Mouse (Mus musculus) midbrain, embryonic 13.5 days (tissue): ENCODE data around the gene Baiap2l1. TPM values are rescaled to one million over a fixed set of nuclear protein-coding genes. Genes with fewer than 3 reads are reported as not detected.

Experiments
- ATAC-seq: fragments of 200-750 bp; cut with Nextera tagmentation; 2 replicates; pipeline ENCODE4 v1.8.0; 2017; ENCODE audit warnings: mild to moderate bottlenecking, moderate TSS enrichment, moderate library complexity
- H3K27ac ChIP-seq: fragments of 300-500 bp; sonication (generic); 2 replicates; pipeline ENCODE4 v1.5.1; 2015; ENCODE audit warnings: inconsistent platforms, mild to moderate bottlenecking, moderate library complexity
- H3K27me3 ChIP-seq: fragments of 300-500 bp; sonication (generic); 2 replicates; pipeline ENCODE4 v1.6.1; 2015; ENCODE audit warnings: mild to moderate bottlenecking, inconsistent platforms
- H3K36me3 ChIP-seq: fragments of 300-500 bp; sonication (generic); 2 replicates; pipeline ENCODE4 v1.6.1; 2015; ENCODE audit warnings: mild to moderate bottlenecking, inconsistent platforms
- H3K4me1 ChIP-seq: fragments of 300-500 bp; sonication (generic); replicated peaks from 2 replicates; pipeline ENCODE4 v1.6.1; 2015; ENCODE audit warnings: inconsistent platforms
- H3K4me2 ChIP-seq: fragments of 300-500 bp; sonication (generic); replicated peaks from 2 replicates; pipeline ENCODE4 v1.6.1; 2015; ENCODE audit warnings: moderate library complexity, mild to moderate bottlenecking, inconsistent platforms
- H3K4me3 ChIP-seq: fragments of 300-500 bp; sonication (generic); replicated peaks from 2 replicates; pipeline ENCODE4 v1.5.1; 2015; ENCODE audit warnings: mild to moderate bottlenecking, inconsistent platforms
- H3K9ac ChIP-seq: fragments of 300-500 bp; sonication (generic); replicated peaks from 2 replicates; pipeline ENCODE4 v1.6.1; 2015; ENCODE audit warnings: mild to moderate bottlenecking, inconsistent platforms
- H3K9me3 ChIP-seq: fragments of 300-500 bp; sonication (generic); 2 replicates; pipeline ENCODE4 v1.6.1; 2016; ENCODE audit warnings: mild to moderate bottlenecking, inconsistent platforms
- WGBS: fragments of 180-500 bp; shearing (Covaris S2); methylation state at CpG from one replicate; pipeline ENCODE4 v1.1.7; 2015; 5-methylcytosine and 5-hydroxymethylcytosine counted together
- polyA plus RNA-seq: library from polyadenylated mRNA; unstranded; fragments of >200 nt; fragmentation: Nextera tagmentation; extraction: Ambion mirVana; gene quantifications from 2 replicates; pipeline ENCODE4 v1.2.1, GENCODE M21; 2015

Baiap2l1 gene
- polyA plus RNA-seq, 1 experiment from 2014 or later = 1.5 TPM

DNA sequence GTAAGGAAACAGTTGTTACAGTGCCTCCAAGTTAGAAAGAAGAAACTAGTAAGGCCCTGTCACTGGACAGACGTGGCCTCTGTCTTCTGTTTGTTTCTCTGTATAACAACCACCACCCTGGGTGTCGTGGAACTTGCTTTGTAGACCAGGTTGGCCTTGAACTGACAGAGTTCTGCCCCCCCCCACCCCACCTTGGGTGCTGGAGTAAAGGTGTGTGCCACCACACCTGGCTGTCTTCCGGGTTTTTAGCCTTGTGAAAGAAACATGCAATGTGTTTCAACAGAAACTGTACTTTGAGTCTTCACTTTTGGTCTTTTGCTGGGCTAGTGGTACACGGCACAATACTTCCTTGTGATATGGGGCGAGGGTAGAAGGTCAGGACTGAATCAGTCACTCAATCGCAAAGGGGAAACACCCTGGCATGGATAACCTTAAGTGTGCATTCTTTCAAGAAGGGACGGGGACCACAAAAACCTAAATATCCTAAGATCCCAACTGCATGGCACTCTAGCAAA lies 61.8 kb downstream of the Baiap2l1 start:
- Histone ChIP-seq H3K36me3 (no peaks in the 10 kb centered on the region), H3K9ac (no peak overlapping the region), H3K27me3 (no peaks in the 10 kb centered on the region), H3K9me3 (no peaks in the 10 kb centered on the region), H3K4me1 (no peaks in the 10 kb centered on the region), H3K27ac (no peak overlapping the region), H3K4me2 (no peak overlapping the region), H3K4me3 (no peak overlapping the region)
- ATAC-seq = no peak
- WGBS = 87% methylated on average over 7 of the region's 7 CpGs

DNA sequence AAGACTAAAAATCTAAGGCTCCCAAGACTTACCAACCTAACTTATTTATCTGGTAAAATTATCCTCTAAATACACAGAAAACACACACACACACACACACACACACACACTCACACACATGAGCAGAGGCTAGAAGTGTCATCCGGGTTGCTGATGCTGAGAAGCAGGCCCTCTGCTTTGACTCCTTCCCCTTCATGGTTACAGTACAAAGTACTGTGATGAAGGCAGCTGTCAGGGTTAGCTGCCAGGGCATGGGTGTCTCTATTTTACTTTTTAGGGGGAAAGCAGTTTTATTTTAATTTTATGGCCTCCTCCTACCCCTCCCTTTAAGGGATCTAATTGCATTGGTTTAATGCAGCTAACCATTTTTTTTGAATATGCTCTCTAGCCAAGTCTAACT lies 62.6 kb downstream of the Baiap2l1 start:
- 92% methylated on average over 1 of the region's 1 CpGs for WGBS
- H3K27me3 ChIP-seq = no peaks in the 10 kb centered on the region
- ATAC-seq = no peak
- H3K4me3 ChIP-seq = no peak overlapping the region
- H3K9me3 ChIP-seq = no peaks in the 10 kb centered on the region
- H3K36me3 ChIP-seq = no peaks in the 10 kb centered on the region
- no peak overlapping the region for H3K9ac ChIP-seq
- H3K4me2 ChIP-seq = no peak overlapping the region
- no peak overlapping the region for H3K27ac ChIP-seq
- no peaks in the 10 kb centered on the region for H3K4me1 ChIP-seq

DNA sequence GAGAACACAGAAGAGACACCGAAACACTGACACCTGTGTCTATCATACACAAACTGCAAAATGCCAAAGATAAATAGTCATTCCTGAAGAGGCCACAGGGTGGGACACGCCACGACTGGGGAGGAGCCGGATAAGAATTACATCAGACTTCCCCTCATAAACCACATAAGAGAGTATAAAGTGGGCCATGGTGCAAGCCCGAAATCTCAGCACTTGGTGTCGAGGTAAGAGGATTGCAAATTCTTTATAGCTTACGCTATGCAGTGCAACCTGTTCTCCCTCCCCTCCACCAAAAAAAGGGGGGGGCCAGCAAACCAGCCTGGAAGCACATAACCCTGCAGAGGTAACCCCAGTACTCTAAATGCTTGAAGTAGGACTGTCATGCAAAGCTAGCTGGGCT lies 63.0 kb downstream of the Baiap2l1 start:
- ATAC-seq = no peak
- H3K27me3 ChIP-seq = no peaks in the 10 kb centered on the region
- no peaks in the 10 kb centered on the region for H3K4me1 ChIP-seq
- no peaks in the 10 kb centered on the region for H3K36me3 ChIP-seq
- H3K9ac ChIP-seq = no peak overlapping the region
- H3K4me3 ChIP-seq = no peak overlapping the region
- H3K4me2 ChIP-seq = no peak overlapping the region
- WGBS = 93% methylated on average over 7 of the region's 7 CpGs
- H3K27ac ChIP-seq = no peak overlapping the region
- no peaks in the 10 kb centered on the region for H3K9me3 ChIP-seq

DNA sequence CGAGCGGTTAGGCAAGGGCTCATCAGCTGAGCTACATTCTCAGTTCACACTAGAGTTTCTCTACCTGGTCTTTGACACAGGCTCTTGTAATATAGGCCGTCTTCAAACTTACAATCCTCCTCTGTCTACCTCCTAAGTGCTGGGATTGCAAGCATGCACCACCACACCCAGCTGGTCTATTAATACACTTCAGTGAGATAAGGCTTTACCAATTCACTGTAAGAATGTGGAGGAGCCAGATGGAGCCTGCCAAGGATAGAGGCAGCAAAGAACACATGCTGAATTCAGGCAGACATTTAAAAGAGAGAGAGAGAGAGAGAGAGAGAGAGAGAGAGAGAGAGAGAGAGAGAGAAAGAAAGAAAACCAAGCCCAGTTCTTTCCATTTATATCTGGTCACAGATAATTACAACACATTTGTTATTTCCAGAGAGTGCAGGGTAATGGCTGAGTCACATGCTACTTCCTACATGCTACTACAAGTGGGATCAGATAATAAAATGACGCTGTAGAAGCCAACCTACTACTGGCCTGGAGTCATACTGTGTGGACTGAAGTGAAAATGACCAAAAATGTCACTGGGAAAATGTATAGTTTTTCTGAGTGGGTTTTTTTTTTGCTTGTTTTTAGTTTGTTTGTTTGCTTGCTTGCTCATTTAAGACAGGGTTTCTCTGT lies 68.0 kb downstream of the Baiap2l1 start:
- Histone ChIP-seq H3K4me1 (no peaks in the 10 kb centered on the region), H3K9me3 (no peaks in the 10 kb centered on the region), H3K4me2 (no peak overlapping the region), H3K4me3 (no peak overlapping the region), H3K9ac (no peak overlapping the region), H3K36me3 (no peaks in the 10 kb centered on the region), H3K27ac (no peak overlapping the region), H3K27me3 (no peaks in the 10 kb centered on the region)
- WGBS = 97% methylated on average over 4 of the region's 4 CpGs
- ATAC-seq = no peak

DNA sequence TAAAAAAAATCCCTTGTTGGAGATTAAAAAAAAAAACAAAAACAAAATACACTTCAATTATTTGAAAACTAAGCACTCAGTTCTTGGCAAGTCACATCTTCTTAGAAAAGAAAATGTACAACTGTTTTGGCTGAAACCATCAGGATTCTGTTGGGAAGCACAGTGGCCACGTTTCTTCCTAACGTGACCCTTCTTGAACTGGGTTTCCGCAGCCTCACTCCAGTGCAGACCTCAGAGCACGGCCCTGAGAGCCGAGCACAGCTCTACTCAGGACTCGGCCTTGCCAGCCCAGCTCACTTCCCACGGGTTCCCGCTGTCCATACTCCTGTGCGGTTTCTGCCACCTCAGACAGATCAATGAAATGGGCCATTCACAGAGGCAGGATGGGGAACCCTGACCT lies 69.5 kb downstream of the Baiap2l1 start:
- H3K4me1 ChIP-seq = no peaks in the 10 kb centered on the region
- H3K9me3 ChIP-seq = no peaks in the 10 kb centered on the region
- no peaks in the 10 kb centered on the region for H3K36me3 ChIP-seq
- no peak overlapping the region for H3K9ac ChIP-seq
- 92% methylated on average over 9 of the region's 9 CpGs for WGBS
- no peak overlapping the region for H3K27ac ChIP-seq
- no peak overlapping the region for H3K4me3 ChIP-seq
- no peaks in the 10 kb centered on the region for H3K27me3 ChIP-seq
- no peak overlapping the region for H3K4me2 ChIP-seq
- no peak for ATAC-seq

DNA sequence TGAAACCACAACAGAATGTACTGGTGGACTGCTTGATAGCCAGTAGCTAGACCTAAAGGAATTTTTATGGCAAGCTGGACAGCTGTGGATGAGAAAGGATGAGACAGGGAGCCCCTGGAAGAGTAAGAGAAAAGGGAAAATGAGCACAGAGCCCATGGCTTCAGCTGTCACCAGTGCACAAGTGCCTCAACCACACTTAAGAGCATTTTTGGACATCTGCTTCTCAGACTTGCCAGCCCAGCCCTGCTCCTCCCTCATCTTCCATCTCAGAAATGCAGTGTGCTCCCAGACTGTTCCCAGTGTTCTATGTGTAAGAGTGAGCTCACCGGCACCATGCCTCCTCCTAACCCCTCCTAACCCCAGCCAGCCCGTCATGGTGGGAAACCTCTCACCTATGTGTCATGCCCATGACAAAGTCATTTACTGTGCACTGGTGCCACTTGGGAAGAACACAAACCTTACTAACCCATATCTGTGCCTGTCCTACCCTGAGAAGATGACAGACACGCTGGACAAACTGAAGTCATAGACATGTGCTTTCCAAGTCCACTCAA lies 70.6 kb downstream of the Baiap2l1 start:
- 91% methylated on average over 3 of the region's 3 CpGs for WGBS
- Histone ChIP-seq H3K4me1 (0 out of 2 replicates have a peak, but pooled peaks cover 3% of the 10 kb centered on the region), H3K27me3 (no peaks in the 10 kb centered on the region), H3K9ac (no peak overlapping the region), H3K9me3 (no peaks in the 10 kb centered on the region), H3K36me3 (no peaks in the 10 kb centered on the region), H3K27ac (no peak overlapping the region), H3K4me3 (no peak overlapping the region), H3K4me2 (no peak overlapping the region)
- no peak for ATAC-seq

DNA sequence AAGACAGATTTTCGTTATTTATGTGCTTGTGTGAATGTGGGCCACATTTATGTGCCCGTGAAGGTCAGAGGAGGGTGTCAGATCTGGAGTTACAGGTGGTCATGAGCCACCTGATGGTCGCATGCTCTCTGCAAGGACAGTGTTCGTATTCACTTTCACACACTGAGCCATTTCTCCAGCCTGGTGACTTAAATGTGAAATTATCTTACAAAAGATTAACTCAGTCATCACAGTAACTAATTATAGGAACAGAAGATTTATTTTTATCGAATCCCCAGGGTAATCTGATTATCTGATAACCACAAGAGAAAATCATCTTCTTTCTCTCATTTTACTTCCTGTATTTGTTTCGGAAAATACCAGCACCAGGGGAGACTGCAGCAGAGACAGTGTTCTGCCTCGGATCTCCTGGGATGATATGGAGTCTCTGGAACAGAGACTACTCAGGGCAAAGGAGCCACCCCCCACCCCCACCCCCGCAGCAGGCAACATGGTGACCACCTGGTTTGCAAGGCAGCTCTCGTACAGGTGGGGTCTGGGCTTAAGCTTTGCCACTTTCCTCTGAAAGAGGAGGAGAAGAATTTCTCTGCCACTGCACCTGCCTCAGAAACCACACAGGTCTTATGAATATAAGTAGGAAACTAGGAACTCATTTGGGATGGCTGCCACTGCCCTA lies 71.2 kb downstream of the Baiap2l1 start:
- Histone ChIP-seq H3K9ac (no peak overlapping the region), H3K27ac (no peak overlapping the region), H3K36me3 (no peaks in the 10 kb centered on the region), H3K4me3 (no peak overlapping the region), H3K9me3 (no peaks in the 10 kb centered on the region), H3K4me2 (no peak overlapping the region), H3K4me1 (0 out of 2 replicates have a peak, but pooled peaks cover 3% of the 10 kb centered on the region), H3K27me3 (no peaks in the 10 kb centered on the region)
- 83% methylated on average over 9 of the region's 9 CpGs for WGBS
- no peak for ATAC-seq

DNA sequence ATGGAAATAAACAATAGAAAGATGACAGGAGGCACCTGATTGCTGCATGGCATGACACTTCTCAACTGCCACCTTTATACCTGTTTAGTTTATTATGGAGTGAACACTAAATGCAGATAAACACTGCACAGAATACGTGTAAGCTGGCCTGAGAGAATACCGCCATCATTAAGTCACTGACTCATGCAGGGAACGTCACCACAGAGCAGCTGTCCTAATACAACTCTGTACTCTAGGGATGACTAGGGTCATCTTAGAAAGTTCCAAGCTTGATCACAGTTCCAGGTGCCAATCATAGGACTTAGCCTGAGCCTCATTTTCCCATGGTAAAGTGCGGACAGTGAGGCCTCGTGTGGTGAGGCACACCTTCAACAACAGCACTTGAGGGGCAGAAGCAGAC lies 73.3 kb downstream of the Baiap2l1 start:
- Histone ChIP-seq H3K4me1 (0 out of 2 replicates have a peak, but pooled peaks cover 3% of the 10 kb centered on the region), H3K27me3 (no peaks in the 10 kb centered on the region), H3K27ac (no peak overlapping the region), H3K9ac (no peak overlapping the region), H3K36me3 (peaks cover 4% of the 10 kb centered on the region; the same call in 1 of the 2 replicates), H3K4me3 (no peak overlapping the region), H3K9me3 (no peaks in the 10 kb centered on the region), H3K4me2 (no peak overlapping the region)
- no peak for ATAC-seq
- WGBS = 90% methylated on average over 5 of the region's 5 CpGs

DNA sequence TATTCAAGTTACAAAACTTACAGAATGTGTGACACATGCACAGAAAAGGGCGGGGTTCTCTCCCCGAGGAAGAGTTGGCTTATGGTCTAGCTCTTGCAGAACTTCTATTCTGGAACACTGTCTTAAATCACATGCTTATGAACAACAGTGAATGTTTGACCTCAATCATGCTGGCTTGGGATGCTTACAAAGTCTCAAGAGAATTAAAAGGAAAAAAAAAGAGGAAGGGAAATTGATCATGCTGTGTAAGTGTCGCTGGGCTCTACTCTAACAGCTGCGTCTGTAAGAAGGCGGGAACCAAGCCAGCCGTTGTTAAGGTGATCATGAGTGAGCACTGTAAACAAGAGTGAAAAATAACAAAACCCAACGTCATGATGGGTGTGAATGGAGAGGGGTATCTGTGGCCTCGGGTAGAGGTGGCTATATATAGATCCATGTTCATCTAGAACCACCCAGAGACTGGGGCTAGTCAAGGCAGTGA lies 74.3 kb downstream of the Baiap2l1 start:
- Histone ChIP-seq H3K4me1 (0 out of 2 replicates have a peak, but pooled peaks cover 3% of the 10 kb centered on the region), H3K9ac (no peak overlapping the region), H3K9me3 (no peaks in the 10 kb centered on the region), H3K4me3 (no peak overlapping the region), H3K4me2 (no peak overlapping the region), H3K36me3 (peaks cover 12% of the 10 kb centered on the region), H3K27me3 (no peaks in the 10 kb centered on the region), H3K27ac (no peak overlapping the region)
- WGBS = 84% methylated on average over 8 of the region's 8 CpGs
- no peak for ATAC-seq

DNA sequence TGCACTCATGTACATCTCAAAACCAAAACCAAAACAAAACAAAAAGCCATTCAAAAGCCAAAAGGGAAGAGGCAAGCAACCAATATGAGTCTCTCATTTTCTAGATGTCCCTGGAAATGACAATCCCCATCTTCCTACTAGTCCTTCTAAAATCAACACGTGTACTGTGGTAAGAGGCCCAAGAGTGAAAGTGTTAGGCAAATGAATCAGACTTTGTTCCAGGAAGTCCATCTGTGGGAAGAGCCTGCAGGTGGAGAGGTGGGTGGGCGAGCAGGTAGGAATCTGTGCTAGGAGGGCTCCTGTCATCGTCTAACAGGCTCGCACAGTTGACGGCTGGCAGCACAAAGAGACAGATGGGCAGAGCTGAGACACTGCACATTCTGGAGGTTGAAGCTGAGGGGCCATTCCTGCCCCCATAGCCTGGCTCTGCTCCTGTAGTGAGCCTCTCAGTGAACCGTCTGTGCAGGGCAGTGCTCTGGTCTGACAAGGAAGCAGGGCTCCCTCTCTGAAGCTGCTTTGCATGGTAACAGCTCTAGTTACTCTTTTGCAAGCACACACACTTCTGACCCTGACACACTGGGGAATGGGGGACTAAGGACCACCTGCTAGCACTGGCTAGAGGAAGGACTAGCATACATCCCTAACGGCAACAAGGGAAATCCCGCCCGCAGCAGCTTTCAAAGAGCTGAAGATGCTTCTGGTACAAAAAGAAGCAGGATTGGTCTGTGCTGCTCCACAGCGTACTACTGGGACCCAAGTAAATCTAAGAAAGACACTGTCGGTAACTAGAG lies 75.2 kb downstream of the Baiap2l1 start:
- ATAC-seq = no peak
- 79% methylated on average over 11 of the region's 11 CpGs for WGBS

DNA sequence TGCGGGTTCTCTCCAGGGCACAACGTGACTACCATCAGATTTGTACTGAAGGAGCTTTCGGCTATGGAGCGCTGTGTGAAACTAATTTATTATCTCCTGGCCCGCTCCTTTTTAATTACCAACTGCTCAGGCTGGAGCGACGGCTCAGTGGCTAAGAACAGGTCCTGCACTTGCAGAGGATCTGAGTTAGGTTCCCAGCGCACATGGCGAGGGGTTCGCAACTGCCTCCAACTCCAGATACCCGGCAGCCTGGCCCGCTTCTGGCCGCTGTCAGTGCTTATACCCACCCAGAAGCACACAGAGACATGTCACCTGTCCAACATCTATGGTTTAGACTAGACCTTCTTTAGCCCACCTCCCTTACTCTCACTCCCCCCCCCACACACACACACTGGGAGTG lies 78.0 kb downstream of the Baiap2l1 start:
- no peaks in the 10 kb centered on the region for H3K9me3 ChIP-seq
- H3K36me3 ChIP-seq = peaks cover 18% of the 10 kb centered on the region

More for the DNA sequence above, 75.2 kb downstream of the Baiap2l1 start:
- no peak overlapping the region for H3K27ac ChIP-seq
- H3K9me3 ChIP-seq = no peaks in the 10 kb centered on the region
- no peak overlapping the region for H3K4me2 ChIP-seq
- H3K9ac ChIP-seq = no peak overlapping the region
- H3K36me3 ChIP-seq = peaks cover 18% of the 10 kb centered on the region
- no peak overlapping the region for H3K4me3 ChIP-seq
- 0 out of 2 replicates have a peak, but pooled peaks cover 3% of the 10 kb centered on the region for H3K4me1 ChIP-seq
- H3K27me3 ChIP-seq = no peaks in the 10 kb centered on the region

More for the DNA sequence above, 78.0 kb downstream of the Baiap2l1 start:
- Histone ChIP-seq H3K27ac (no peak overlapping the region), H3K27me3 (no peaks in the 10 kb centered on the region), H3K4me2 (no peak overlapping the region), H3K4me1 (peaks cover 3% of the 10 kb centered on the region; the same call in 1 of the 2 replicates), H3K9ac (no peak overlapping the region), H3K4me3 (no peak overlapping the region)
- WGBS = 94% methylated on average over 13 of the region's 13 CpGs
- no peak for ATAC-seq
